Mouse (Mus musculus) small intestine, adult 2 months (tissue): ENCODE data around the gene Lrrfip1.

Experiments
- CTCF ChIP-seq: fragments of 200-500 bp; IDR thresholded peaks from 2 replicates; pipeline ENCODE4 v1.5.1; 2012; ENCODE audit warnings: low read depth, mild to moderate bottlenecking, control low read depth, inconsistent platforms, low read length, moderate library complexity, mixed read lengths; ENCODE audit not compliant: insufficient replicate concordance, insufficient read length; ENCODE audit errors: extremely low read depth
- POLR2A ChIP-seq: fragments of 200-500 bp; IDR thresholded peaks from 2 replicates; pipeline ENCODE4 v1.6.1; 2012; ENCODE audit warnings: low read depth, mild to moderate bottlenecking, control low read depth, inconsistent platforms, low read length, moderate library complexity

GRCm38 (mm10) chr1:91090456-91090855 is 91.9 kb downstream of the Lrrfip1 start:
- TF ChIP-seq POLR2A (no peak), CTCF (no peak)
